Mouse (Mus musculus) adrenal gland, postnatal 25 days (tissue): ENCODE measurements around the gene Mknk1. TPM values are rescaled to one million over a fixed set of nuclear protein-coding genes. Genes with fewer than 3 reads are reported as not detected.
A peak's percentile ranks its signal among the peaks of the same experiment; 100 is the strongest.

ENCODE experiments used
- DNase-seq: peaks from one replicate; pipeline ENCODE4 v3.0.0; 2021; ENCODE audit warnings: mixed read lengths
- total RNA-seq: library from RNA; stranded (reverse); gene quantifications from 2 replicates; pipeline ENCODE4 v1.2.3, GENCODE M21; 2021

Gene Mknk1
- total RNA-seq, 1 experiment from 2014 or later: 62.4 TPM

- DNase-seq: no peak
These were observed 55.3 kb downstream of the Mknk1 start for GRCm38 (mm10) chr4:115894281-115894680.

- no peak for DNase-seq
These were observed 59.1 kb downstream of the Mknk1 start for GRCm38 (mm10) chr4:115897901-115898631.

- DNase-seq: peak; percentile 78
These were observed 63.8 kb downstream of the Mknk1 start for GRCm38 (mm10) chr4:115902816-115903215.

- no peak for DNase-seq
These were observed 65.4 kb downstream of the Mknk1 start for GRCm38 (mm10) chr4:115904375-115904774.

- no peak for DNase-seq
These were observed 66.7 kb downstream of the Mknk1 start for GRCm38 (mm10) chr4:115905701-115906100.

GRCm38 (mm10) chr4:115906791-115907190, 67.8 kb downstream of the Mknk1 start:
- DNase-seq: no peak

- DNase-seq: no peak
These were observed 69.0 kb downstream of the Mknk1 start for GRCm38 (mm10) chr4:115907994-115908393.

GRCm38 (mm10) chr4:115908641-115909040, 69.6 kb downstream of the Mknk1 start:
- DNase-seq: peak; percentile 13

GRCm38 (mm10) chr4:115911586-115911985, 72.6 kb downstream of the Mknk1 start:
- no peak for DNase-seq

GRCm38 (mm10) chr4:115919911-115920310, 80.9 kb downstream of the Mknk1 start:
- no peak for DNase-seq

- no peak for DNase-seq
These were observed 83.7 kb downstream of the Mknk1 start for GRCm38 (mm10) chr4:115922688-115923087.

GRCm38 (mm10) chr4:115923262-115923880, 84.4 kb downstream of the Mknk1 start:
- DNase-seq: no peak

- no peak for DNase-seq
These were observed 88.6 kb downstream of the Mknk1 start for GRCm38 (mm10) chr4:115927637-115928036.

Other genes starting within 250 kb of the Mknk1 start
- gene Cyp4a32, start 238.2 kb upstream of the Mknk1 start, total RNA-seq: 1.3 TPM in 1 of 2 replicates, not detected in the other
- 22.6 and 30.8 TPM in 2 replicates for gene Cyp4b1, start 191.5 kb upstream of the Mknk1 start, total RNA-seq
- 79.3 and 85.8 TPM in 2 replicates for gene Efcab14, start 101.5 kb upstream of the Mknk1 start, total RNA-seq
- 2.2 and 3.7 TPM in 2 replicates for gene Tex38, start 58.2 kb upstream of the Mknk1 start, total RNA-seq
- gene Atpaf1, start 54.4 kb upstream of the Mknk1 start, total RNA-seq: 42.4 and 59.4 TPM in 2 replicates
- 12.0 and 18.9 TPM in 2 replicates for gene Mob3c, start 11.1 kb upstream of the Mknk1 start, total RNA-seq
- gene Kncn, start 45.2 kb downstream of the Mknk1 start, total RNA-seq: not detected in 2 replicates
- gene 6430628N08Rik, start 51.5 kb downstream of the Mknk1 start, total RNA-seq: not detected in 2 replicates
- not detected in 2 replicates for gene Dmbx1, start 100.7 kb downstream of the Mknk1 start, total RNA-seq
- gene Faah, start 178.7 kb downstream of the Mknk1 start, total RNA-seq: 3.6 and 4.2 TPM in 2 replicates
- gene Nsun4, start 214.7 kb downstream of the Mknk1 start, total RNA-seq: 29.0 and 29.3 TPM in 2 replicates
- gene Uqcrh, start 235.9 kb downstream of the Mknk1 start, total RNA-seq: 491 and 520 TPM in 2 replicates
- 55.5 and 62.9 TPM in 2 replicates for gene Lrrc41, start 236.1 kb downstream of the Mknk1 start, total RNA-seq